Mouse (Mus musculus) c-Kit-positive CD71-positive TER-119-positive erythroid progenitor cells, embryonic 14.5 days (primary cell): ENCODE data around the gene Mapkapk5.
"Not testable (repeated sequence)": the region's sequence is repeated elsewhere in the genome, so short reads cannot be mapped to it uniquely, and the experiment has no call there.

ENCODE experiments used
- DNase-seq: peaks from one replicate; pipeline ENCODE4 v3.0.0-alpha.2; 2013; ENCODE audit warnings: low spot score

Mapkapk5 gene

GRCm38 (mm10) chr5:121564468-121564895 is 18.8 kb upstream of the Mapkapk5 start:
- DNase-seq = peak; percentile 79

DNA sequence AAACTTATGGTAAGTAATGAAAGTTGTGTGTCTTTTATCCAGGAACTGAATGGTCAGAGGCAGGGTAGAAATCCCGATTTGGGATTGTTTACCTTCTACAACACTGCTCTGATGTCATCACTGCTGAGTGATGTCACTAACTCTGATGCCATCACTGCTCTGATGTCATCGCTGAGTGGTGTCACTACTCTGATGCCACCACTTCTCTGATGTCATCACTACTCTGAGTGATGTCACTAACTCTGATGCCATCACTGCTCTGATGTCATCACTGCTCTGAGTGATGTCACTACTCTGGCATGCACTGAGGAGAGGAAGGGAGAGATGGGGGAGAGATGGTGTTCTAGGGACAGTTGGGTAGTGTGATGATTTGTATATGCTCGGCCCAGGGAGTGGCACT is 16.7 kb upstream of the Mapkapk5 start:
- no peak for DNase-seq

- no peak for DNase-seq
Measured at GRCm38 (mm10) chr5:121549196-121549595, 3.5 kb upstream of the Mapkapk5 start.

- peak; percentile 42 for DNase-seq
Measured at GRCm38 (mm10) chr5:121547084-121547483, 1.4 kb upstream of the Mapkapk5 start.

GRCm38 (mm10) chr5:121546530-121546895 is 808 bp upstream of the Mapkapk5 start:
- DNase-seq = peak; percentile 64

GRCm38 (mm10) chr5:121544910-121545792 is 554 bp downstream of the Mapkapk5 start, which contains the start of the genes Adam1a and Gm42878:
Gene Adam1a, minus strand, starts transcription at chr5:121545482.
Gene Gm42878, minus strand, starts transcription at chr5:121545482.
- DNase-seq = peak; percentile 29

- DNase-seq = no peak
Measured at GRCm38 (mm10) chr5:121543370-121543769, 2.3 kb downstream of the Mapkapk5 start.

GRCm38 (mm10) chr5:121541235-121541634 is 4.5 kb downstream of the Mapkapk5 start:
- no peak for DNase-seq

DNA sequence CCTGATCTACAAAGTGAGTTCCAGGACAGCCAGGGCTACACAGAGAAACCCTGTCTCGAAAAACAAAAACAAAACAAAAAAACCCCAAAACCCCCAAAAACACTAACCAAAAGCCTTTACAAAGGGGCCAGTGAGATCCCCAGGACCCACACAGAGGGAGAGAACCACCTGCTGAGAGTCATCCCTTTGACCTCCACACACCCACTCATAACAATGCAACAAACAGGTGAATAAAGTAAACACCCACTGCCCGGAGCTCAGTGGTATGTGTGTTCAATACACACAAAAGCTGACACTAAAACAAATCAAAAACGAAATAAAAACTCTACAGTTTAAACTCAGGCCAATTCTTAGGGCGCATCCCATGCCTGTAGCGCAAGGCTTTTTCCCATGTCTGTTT is 5.6 kb downstream of the Mapkapk5 start:
- DNase-seq = no peak

- DNase-seq = no peak
Measured at GRCm38 (mm10) chr5:121537588-121537987, 8.1 kb downstream of the Mapkapk5 start.

- DNase-seq = no peak
Measured at GRCm38 (mm10) chr5:121536921-121537555, 8.7 kb downstream of the Mapkapk5 start.

- DNase-seq = peak; percentile 73
Measured at GRCm38 (mm10) chr5:121535116-121535515, 10.6 kb downstream of the Mapkapk5 start.

DNA sequence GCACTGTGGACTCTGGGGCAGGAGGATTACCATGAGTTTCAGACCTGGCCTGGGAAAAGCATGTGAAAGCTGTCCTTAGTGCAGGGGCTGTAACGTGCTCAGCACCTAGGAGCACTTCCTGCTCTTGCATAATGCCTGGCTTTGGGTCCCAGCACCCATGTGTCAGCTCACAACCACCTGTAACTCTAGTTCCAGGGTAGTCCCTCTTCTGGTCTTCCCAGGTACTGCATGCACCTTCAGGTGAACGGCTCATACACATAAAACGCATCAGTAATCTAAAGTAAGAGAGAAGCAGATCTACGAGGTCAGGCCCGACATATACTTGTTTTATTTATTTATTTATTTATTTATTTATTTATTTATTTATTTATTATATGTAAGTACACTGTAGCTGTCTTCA is 11.2 kb downstream of the Mapkapk5 start:
- peak; percentile 22 for DNase-seq

GRCm38 (mm10) chr5:121526961-121527360 is 18.7 kb downstream of the Mapkapk5 start:
- DNase-seq = no peak

GRCm38 (mm10) chr5:121526526-121526925 is 19.2 kb downstream of the Mapkapk5 start:
- no peak for DNase-seq

DNA sequence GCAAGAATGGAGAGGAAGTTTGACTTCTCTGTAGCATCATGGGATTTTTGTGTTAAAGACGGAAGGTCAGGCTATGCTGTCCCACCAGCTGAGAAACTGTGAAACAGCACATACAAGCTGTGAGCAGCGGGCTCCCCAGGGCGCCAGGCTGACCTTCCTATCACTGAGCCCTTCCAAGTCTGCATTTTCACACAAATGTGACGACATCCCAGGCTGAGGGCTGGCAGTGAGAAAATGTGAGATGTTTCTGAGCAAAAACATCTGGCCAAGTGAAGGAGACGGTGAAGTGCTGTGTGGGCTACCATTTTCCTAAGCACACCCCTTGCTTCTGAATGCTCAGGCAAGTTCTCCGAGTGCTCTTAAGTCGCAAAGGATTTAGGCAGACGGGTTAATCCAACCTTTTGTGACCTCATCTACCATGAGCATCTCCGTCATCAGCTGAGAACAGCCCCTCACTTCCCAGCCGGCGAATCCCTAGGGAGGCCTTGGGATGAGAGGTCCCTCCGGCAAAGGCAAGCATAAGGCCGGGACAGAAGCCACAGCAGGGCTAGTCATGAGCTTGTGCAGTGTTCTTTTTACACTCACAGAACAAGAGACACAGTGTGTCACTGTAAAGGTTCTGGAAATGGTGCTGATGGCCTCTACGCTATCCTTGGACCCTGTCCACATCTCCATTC is 19.8 kb downstream of the Mapkapk5 start:
- no peak for DNase-seq

DNA sequence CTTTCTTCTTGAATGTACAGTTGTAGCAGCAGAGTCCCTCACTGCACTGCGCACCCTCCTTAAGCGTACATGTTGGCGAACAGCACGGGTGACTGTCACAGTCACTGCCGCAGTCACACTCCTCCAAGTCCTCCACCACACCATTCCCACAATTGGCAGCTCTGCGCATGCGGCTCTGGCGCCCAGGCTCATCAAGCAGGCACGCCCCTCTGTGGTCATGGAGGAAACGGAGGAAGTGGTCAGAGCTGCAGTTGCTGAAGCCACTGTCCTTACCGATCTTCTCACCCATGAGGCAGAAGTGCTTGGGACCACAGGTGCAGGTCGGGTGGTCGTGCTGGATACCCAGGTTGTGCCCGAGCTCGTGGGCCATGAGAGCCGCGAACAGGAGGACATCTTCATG is 25.9 kb downstream of the Mapkapk5 start:
- DNase-seq = not testable (repeated sequence)

GRCm38 (mm10) chr5:121518983-121519382 is 26.7 kb downstream of the Mapkapk5 start:
- DNase-seq = no peak

DNA sequence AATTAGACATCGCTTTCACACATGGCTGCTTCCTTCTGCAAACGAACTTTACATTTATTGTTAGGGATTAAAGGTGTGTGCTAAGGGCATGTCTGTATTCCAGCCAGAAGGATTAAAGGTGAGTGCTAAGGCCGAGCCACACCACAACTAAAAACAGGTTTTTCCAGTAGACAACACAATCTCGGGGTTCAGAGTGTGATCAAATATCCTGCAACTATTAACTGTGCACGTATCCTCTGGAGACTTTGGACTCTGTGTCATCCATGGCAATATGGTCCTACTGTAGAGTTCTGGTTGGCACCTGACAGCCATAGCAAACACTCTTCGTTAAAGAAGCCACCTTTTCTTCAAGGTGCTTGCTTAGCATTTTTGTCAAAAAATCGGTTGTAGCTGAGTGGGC is 35.7 kb downstream of the Mapkapk5 start:
- no peak for DNase-seq

DNA sequence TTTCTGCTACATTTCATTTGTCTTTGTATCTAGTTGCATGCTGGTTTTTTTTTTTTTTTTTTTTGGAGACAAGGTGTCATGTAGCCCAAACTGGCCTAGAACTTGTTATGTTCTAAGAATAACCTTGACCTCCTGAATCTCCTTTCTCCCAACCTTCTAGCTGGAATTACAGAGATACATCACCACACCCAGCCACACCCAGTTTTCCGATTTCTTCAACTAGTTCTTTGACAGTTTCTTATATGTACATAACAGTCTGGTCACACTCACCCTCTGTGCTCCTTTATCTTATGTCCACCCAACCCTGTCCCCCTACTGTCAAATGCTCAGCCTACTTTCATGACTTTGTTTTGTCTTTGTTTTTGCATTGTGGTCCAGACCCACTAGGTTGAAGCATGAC is 38.9 kb downstream of the Mapkapk5 start:
- DNase-seq = no peak

GRCm38 (mm10) chr5:121503231-121503630 is 42.5 kb downstream of the Mapkapk5 start, which contains the start of gene Adam1b:
Gene Adam1b, minus strand, starts transcription at chr5:121503435.
- no peak for DNase-seq

GRCm38 (mm10) chr5:121501424-121501996 is 44.2 kb downstream of the Mapkapk5 start:
- not testable (repeated sequence) for DNase-seq
